Mouse (Mus musculus) lung, postnatal 10 days (tissue): ENCODE results near the gene Pdzrn4.

Source experiments
- DNase-seq: peaks from one replicate; pipeline ENCODE4 v3.0.0; 2021

Gene Pdzrn4

DNA sequence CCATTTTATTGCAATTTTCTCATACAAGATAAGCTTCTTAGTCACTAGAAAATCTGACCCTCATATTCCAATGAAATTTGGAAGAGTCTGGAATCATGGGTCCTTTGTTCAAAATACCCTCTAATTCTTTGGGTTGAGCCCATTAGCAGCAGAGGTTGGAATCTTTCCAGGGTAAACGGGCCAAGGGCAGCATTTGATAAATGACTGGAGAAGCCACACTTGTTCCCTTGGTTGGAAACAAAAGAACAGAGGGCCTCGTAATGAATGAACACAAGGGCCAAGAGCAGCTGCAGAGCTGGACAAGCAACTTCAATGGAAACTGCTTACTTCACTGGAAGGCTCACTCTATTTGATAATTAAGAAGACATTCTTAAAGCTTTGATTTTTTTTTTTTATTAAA is 198.0 kb downstream of the Pdzrn4 start:
- no peak for DNase-seq

DNA sequence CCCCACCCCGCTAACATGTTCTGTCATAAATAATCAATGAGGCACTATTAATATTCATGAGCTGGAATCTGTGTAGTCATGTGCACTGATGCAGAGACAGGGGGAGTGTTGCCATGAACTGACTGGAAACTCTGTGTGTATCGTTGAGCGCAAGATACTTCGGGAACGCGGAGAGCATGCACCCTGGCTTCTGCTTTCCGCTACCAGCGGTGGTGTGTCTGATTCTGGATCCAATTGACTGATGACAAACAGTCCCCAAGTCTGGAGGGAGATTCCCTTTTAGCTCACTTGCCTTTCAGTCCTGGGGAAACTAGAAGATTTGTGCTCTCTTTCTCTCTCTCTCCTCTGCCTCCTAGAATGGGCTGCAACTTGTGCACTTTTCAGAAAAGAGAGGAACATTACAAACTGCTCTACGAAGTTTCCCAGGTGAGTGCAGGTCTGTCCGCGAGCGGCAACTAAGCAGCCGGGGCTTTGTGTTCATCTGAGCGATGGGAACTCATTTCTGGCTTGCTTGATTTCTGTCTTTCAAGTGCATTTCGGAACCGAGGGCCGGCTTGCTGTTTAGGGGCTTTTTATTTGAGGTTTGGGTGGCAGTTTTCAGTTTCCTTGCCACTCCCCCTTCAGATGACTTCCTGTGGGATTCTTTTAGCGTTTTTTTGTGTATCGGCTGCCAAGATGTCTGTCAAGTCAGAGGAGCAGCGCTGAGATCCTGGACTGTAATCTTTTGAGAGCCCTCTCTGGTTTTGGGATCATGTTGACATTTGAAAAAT is 200.5 kb downstream of the Pdzrn4 start:
- DNase-seq = peak; percentile 8

DNA sequence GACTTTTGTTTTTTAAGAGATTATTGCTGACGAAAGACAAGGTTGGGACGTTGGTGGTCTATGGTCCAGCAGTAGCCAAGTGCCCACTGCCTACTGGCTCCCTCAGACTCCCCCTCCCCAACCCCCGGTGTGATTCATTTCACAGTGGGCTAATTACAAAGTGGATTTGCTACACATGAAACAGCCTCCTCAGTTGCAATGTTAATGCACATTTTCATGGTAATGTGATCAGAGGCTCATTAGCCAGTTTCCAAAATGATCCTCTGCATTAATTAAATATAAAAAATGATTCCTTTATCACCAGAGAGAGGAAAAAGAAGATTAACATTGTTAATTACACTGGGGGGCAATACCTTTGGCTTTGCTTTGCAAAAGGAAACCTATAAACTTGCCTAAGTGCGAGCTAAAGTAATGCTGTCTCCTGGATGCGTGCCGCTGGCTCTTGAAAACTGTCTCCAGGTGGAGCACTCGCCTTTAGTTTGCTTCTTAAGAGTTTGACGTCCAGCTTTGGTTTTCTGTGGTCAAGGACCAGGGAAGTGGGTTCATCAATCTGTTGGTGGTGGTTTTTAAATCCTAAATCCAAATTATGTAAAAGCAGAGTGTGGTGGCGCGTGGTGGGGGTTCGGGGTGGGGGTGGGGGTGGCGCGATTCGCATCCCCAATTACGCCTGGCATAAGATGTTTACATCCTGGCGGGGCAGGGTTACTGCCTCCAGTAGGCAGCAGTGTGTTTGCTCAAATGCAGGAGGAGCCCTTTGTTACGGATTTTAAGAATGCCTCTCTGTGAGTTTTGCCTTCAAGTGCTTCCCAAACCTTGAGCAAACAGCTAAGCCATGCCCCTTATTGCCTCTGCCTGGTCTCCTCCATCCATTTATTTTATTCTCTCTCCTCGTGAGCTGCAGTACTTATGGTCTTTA is 202.0 kb downstream of the Pdzrn4 start:
- DNase-seq = peak; percentile 8

DNA sequence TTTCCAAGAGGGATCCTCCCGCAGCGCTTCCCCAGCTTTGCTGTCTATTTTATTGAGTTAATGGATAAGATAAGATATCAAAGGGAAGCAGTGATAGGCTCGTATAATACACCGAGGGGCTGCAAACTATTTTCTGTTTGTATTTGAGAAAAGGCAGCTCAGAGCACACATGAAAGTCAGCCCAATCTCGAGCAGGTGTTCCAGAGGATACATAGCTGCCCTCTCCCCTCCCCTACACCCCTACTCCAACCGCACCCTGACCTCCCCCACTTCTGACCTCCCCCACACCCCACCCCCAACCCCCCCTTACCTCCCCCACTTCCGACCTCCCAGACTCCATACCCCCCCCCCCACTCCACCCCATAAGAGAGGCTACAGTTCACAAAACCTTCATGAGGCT is 202.7 kb downstream of the Pdzrn4 start:
- DNase-seq = no peak

DNA sequence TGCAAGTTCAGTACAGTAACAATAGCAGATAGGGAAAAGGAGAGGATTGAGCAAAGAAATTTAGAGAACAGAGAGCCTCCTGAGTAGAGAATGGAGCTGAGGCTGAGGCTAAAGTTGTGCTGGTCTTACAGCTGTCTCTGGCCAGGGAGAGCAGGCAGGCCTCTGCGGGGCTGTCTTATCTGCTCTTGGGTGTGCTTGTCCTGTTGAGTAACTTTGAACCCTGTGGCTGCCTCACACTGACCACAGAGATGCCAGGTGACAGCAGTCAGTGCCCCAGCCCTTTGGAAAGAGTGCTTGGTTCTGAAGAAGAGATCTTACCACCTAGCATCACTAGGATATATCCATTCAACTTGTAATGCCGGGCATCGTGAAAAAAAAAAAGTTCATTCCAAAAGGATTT is 214.2 kb downstream of the Pdzrn4 start:
- no peak for DNase-seq

DNA sequence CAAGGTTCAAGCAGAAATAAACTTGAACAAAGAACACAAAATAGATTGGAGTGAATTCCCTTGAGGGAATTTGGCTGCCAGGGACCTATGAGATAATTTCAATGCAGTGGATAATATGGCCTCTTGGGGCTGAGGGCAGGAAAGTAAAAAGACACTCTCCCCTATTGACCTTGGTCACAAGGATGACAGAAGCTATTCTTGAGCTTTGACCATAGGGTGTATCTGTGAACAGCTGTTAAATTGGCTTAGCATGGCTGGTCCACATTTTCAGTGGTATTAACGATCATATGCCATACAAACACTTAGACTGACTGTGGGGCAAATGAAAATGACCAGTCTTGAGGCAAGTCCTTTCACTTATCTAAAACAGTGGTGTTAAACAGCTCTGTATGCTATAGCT is 215.7 kb downstream of the Pdzrn4 start:
- no peak for DNase-seq

DNA sequence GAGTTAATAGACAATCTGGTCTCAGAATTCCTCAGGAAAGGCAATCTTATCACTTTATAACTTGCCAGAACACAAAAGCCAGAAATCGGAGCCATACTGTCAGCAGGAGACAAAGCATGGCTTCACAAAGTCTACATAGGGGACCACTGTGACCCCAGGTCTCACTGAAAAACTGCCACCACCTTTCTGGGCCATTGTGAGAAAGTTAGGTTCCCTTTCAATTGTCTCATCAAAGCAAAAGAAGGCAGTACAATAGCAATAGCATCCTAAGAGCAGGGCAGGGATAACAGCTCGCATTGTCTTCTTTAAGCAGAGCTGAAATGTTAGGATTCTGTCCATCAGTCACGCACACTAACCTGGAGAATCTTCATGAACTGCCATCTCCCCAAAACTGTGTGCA is 216.5 kb downstream of the Pdzrn4 start:
- DNase-seq = no peak

DNA sequence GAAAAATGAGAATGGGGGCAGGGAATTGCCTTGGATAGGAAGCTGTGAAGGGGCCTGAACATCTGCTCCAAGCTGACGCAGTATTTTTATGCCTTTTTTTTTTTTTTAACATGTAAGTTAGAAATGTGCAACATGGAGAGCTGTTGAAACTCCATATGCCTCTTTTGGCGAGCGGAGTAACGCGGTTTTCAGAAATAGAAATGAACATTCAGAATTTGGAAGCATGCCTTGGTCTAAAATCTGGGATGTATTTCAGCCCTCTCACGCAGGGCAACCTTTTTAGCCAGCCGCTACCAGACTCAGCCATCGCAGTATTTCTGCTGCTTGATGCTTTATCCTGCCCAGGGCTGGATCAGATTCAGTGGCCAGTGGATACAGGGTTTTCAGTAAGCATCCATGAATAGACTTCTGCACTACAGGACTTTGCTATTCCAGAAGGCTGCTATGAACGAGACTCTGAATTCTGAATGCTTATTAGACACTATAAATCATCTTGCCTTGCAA is 225.1 kb downstream of the Pdzrn4 start:
- DNase-seq = no peak

DNA sequence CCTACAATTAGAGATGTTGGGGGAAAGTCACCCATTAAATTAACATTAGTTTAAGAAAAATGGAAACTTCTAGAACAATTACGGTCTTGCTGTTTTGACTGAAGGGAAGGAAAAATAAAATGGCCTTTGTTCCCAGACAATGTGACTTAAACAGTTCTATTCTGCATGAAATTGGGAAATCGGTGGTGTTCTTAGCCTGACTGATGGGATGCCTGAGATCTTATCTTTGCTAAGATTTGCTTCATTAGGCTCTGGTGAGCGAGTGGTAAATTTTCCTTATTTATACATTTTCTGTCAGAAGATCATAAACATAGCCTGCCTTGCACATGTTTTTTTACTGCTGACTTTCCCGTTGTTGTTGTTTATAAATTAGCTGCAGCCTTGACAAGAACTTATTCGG is 225.6 kb downstream of the Pdzrn4 start:
- DNase-seq = no peak

DNA sequence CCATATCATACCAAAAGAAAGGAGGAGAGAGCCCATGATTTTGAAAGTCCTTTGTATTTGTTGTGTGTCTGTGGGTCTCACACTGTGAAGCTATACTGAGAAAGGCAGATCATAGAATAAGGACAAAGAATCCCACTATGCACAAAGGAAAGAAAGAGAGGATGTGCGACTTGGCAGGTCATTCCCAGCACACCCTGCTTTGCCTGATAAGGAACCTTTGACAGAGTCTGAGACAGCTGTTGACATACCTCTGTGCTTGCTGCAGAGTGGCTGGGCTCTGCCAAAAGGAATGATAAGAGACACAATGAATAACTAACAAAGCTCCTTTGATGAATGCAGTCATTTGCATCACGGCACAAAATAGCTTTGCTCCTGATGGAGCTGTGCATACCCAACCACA is 232.5 kb downstream of the Pdzrn4 start:
- no peak for DNase-seq

DNA sequence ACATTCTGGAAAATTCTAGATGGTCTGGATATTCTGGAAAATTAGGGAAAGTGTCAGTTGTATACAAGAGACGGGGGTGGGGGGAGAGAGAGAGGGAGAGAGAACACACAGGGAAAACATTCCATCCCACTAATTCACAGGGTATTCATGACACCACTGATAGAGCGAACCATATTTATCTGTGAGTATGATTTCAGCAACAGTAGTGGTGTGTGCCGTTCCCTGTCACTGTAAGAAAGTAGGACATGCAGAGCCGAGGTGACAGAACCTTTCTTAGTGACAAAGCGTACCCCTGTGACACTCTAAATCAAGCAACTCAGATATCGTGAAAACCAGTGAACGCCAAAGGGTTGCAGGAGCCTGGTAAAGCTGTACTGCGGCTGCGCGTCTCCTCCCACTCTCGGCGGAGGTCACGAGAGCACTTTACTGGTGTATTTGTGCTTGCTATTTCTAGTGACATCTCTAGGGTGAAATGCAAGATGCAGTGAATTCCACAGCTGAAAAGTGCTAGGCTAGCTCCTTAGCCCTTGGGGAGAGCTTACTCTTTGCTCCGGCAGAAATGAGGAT is 237.4 kb downstream of the Pdzrn4 start:
- peak; percentile 2 for DNase-seq

DNA sequence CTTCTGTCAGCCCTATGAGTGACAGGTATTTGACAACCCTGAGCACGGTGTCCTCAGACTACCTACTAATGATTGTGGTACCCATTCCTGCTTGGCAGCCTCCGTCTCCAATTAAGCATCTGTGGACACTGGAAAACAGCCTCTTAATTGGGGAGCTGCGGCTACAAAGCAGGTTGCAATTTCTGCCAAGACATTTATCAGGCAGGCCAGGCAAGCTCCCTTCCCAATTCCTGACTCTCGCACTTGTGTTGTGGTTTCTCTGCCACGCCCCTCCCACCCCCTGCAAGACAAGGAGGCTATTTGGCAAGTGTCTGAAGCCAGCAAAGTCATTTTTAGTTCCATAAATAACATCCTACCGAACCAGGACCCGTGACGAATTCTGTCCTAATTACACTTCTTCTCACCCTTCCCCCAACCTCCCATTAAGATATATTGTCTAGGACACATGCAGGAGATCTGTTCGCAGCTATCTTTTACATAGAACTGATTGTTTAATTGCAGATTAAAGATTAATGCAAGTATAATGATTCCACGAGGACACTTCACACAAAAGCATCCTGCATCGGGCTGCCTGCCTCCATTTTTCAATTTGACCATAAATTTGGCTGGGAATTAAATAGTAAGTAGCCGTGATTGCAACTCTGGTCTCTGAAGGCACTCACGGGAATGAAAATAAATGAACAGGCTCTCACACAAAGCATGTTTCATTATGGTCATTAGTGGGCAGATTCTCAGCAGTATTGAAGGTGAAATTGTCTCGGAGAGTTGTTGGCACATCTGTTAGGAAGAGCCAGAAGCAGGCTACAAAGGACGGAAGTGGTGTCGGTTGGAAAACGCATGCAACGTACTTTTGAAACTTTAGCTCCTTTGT is 243.8 kb downstream of the Pdzrn4 start:
- peak; percentile 6 for DNase-seq

DNA sequence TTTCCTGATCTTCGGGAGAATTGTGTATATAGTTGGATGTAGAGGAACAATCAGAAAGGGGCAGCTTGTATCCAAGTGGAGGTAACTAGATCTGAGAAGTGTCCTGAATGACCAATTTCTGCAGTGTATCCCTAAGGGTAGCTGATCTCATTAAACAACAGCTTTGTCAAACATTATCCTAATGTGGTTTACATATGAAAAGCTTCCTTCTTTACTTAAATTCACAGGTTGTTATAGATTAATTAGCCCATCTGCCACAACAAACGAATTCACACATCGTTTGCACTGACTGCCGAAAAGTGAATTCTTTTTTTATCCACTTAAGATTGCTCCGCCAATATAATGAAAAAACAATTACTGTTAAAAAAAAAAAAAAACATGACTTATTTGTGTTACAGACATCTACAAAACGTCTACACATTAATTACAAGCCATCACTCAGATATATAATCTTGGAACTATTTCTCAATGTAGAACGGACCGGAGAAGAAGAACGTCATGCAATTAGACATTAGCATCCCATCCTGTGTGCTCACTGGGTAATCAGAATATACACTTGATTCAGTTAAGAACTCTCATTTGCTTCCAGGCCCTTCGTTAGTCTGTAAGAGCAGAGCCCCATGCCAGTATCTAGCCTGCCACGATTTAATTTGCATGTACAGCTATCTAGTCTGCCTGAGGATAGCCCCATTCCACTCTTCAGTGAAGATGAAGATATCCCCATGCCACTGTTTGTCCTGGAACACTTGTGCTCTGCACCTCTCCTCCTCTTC is 274.8 kb downstream of the Pdzrn4 start:
- no peak for DNase-seq

DNA sequence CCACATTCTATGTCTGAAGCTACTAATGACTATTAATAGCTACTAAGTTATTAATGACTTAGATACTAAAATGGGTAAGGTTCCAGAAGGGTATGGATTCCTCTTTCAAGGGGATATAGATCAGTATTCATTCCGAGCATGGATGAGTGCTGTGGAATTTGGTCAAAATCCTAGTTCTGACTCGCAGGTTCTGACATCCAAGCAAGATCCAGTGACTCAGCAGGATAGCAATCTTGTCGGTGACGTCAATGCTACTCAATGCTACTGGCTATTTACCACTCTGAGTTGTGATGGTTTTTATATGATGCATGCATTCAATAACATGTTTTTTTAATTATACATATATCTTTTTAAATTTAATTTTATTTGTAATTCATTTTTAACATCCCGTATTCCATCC is 279.4 kb downstream of the Pdzrn4 start:
- no peak for DNase-seq

DNA sequence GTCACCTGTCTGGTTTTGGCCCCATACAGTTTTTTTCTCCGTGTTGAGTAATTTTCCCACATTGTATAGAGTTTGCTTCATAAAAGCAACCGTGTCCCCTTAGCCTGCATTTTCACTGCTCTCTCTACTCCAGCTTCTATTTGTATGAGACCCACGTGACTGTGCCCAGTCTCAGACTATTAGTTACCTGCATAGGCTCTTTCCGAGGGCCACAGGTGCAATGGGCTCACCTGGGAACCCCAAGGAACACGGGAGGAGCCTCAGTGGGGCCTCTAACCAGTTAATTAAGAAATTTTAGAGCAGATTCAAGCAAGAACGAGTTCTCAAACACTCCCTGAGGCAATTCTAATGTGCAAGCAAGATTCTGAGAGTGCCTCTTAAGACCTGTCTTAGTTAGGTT is 281.7 kb downstream of the Pdzrn4 start:
- no peak for DNase-seq

DNA sequence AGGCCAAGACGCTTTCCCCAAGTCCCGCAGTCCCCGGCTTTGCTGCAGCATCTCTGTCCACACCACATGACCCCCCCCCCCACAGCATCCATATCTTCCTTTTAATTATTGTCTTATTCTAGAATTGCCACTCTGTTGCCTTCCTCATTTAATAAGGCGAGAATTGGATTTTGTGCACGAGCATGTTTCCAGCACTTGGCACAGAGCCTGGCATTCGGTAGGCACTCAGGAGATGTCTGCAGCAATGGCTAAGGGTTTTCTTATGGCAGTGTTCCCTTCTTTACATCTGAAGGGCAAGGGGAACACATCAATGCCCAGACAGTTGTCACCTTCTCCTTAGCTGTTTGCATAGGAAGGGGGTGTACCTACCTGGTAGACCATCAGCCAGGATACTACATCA is 282.9 kb downstream of the Pdzrn4 start:
- DNase-seq = no peak

DNA sequence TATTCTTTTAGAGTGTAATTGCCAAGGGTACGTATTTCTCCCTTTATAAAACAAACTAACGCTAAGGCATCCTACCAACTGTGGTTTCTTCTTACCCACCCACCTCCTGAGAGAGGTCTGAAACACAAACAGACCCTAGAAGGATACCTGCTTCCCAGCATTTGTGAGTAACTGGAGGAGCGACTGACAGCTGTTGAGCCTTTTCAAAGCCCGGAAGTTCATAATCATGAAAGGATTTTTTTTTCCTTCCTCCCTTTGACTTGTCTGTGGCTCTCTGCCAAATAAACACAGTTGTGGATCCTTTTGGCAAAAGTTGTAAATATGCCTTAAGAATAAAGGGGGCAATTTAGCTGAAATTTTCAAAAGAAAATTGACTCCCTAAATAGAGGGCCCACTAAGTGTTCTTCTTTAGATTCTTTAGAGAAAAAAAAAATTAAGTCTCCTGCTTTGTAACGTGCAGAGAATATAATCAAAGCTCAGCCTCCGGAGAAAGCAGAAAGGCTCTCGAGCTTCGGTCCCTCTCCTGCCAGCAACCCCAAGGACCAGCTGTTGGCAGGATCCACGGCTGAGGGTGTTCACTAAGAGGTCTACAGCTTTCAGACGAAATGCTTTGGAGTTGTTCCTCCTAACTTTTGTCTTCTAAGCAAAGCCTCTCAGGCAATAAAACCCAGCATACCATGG is 299.7 kb downstream of the Pdzrn4 start:
- peak; percentile 9 for DNase-seq

DNA sequence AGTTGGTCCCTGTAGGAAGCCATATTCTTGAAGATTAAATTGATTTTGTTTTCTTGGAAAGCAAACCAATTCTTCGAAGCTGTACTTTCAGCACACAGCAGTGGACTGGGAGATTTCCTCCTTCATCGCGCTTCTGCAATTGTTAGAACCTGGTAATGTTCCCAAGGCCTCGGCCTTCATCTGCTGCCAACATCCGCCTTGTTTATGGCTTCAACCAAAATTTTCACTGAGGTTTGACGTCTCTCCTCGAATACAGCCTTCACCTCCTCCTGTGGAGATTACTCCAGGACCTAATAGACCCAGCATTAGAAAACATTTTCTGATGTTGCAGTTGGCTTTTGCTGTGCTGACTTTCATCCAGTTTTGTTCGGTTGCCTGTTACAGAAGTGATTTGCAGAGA is 307.5 kb downstream of the Pdzrn4 start:
- DNase-seq = no peak

DNA sequence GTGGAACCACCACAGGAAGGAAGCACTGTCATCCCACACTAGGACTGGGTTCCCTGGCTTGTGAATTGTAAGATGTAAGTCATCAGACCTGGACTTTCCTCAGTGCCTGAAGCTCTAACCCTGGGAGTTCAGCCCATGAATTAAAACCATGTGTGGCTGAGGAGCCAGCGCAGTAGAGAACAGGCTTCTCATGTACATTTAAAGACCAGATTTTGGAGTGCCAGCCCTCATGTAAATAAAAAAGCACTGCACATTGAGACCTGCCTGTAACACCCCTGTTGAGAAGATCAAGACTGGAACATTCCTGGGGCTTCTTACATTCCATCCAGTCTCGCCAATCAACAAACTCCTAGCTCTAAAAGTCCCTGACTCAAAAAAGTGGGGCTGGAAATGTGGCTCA is 342.0 kb downstream of the Pdzrn4 start:
- DNase-seq = no peak

DNA sequence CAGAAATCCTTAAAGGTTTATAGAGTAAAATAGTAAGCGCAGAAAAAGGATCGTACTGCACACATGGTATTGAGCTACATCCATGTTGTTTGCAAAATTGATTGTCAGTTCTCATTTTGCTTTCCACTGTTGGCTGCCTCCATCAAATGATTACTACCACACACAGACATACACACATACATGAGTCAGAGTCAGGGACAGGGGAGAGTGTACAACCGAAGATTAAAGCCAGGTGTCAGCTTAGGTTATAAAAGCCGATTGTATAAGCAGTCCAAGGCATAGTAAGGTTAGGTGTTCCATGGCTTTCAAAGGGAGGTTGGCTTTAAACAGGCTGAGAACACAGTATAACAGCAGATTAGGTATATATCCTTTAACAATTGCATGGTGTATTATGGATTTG is 343.2 kb downstream of the Pdzrn4 start:
- no peak for DNase-seq

DNA sequence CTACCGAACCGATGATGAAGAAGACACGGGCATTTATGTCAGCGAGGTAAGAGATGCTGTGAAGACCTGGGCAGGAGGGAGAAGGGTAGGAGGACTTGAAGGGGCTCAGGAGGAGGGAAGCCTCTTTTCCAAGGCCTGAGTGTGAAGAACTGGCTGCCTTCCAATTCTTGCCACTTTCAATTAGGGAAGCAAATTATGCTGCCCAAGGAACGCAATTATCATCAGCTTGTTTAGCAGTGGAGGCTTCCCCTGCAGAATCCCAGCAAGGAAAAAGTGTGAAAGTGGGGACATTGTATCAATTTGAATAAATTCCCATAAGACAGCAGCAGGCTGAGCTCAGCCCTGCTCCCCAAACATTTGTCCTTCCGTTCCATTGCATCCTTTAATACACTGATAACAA is 346.9 kb downstream of the Pdzrn4 start:
- DNase-seq = no peak
